Mouse (Mus musculus) stomach, embryonic 15.5 days (tissue): ENCODE results near the gene Rem1. TPM values are rescaled to one million over a fixed set of nuclear protein-coding genes. Genes with fewer than 3 reads are reported as not detected.

ENCODE experiments used
- polyA plus RNA-seq: library from polyadenylated mRNA; unstranded; fragments of >200 nt; fragmentation: Nextera tagmentation; extraction: Ambion mirVana; gene quantifications from 2 replicates; pipeline ENCODE4 v1.2.1, GENCODE M21; 2015

The Rem1 gene
- polyA plus RNA-seq, 1 experiment from 2014 or later, result 22.7 TPM

Other genes with a start within 250 kb of the Rem1 start
- gene Sox12, start 228.9 kb upstream of the Rem1 start, polyA plus RNA-seq, result 7.2 and 8.0 TPM in 2 replicates
- 40.0 and 40.1 TPM in 2 replicates for gene Zcchc3, start 211.9 kb upstream of the Rem1 start, polyA plus RNA-seq
- 0.52 and 0.85 TPM in 2 replicates for gene 6820408C15Rik, start 211.4 kb upstream of the Rem1 start, polyA plus RNA-seq
- not detected in 2 replicates for gene Defb23, start 162.3 kb upstream of the Rem1 start, polyA plus RNA-seq
- gene Defb20, start 149.9 kb upstream of the Rem1 start, polyA plus RNA-seq, result not detected in 2 replicates
- gene Defb22, start 136.8 kb upstream of the Rem1 start, polyA plus RNA-seq, result not detected in 2 replicates
- gene Defb26, start 115.3 kb upstream of the Rem1 start, polyA plus RNA-seq, result not detected in 2 replicates
- not detected in 2 replicates for gene Defb28, start 108.7 kb upstream of the Rem1 start, polyA plus RNA-seq
- gene Defb29, start 86.9 kb upstream of the Rem1 start, polyA plus RNA-seq, result not detected in 2 replicates
- gene Gm17416, start 57.6 kb upstream of the Rem1 start, polyA plus RNA-seq, result not detected in 2 replicates
- not detected in 2 replicates for gene Defb21, start 54.2 kb upstream of the Rem1 start, polyA plus RNA-seq
- gene Defb19, start 46.6 kb upstream of the Rem1 start, polyA plus RNA-seq, result not detected in 2 replicates
- gene Defb45, start 27.6 kb upstream of the Rem1 start, polyA plus RNA-seq, result not detected in 2 replicates
- gene Defb36, start 22.6 kb upstream of the Rem1 start, polyA plus RNA-seq, result not detected in 2 replicates
- 1.2 and 1.6 TPM in 2 replicates for gene Defb25, start 3.9 kb upstream of the Rem1 start, polyA plus RNA-seq
- 122 and 135 TPM in 2 replicates for gene H13, start 42.5 kb downstream of the Rem1 start, polyA plus RNA-seq
- gene Mcts2, start 60.1 kb downstream of the Rem1 start, polyA plus RNA-seq, result 23.1 and 26.7 TPM in 2 replicates
- 117 and 138 TPM in 2 replicates for gene Id1, start 109.3 kb downstream of the Rem1 start, polyA plus RNA-seq
- 19.0 and 19.5 TPM in 2 replicates for gene Cox4i2, start 127.2 kb downstream of the Rem1 start, polyA plus RNA-seq
- 69.8 and 75.7 TPM in 2 replicates for gene Bcl2l1, start 204.8 kb downstream of the Rem1 start, polyA plus RNA-seq
- gene Tpx2, start 221.0 kb downstream of the Rem1 start, polyA plus RNA-seq, result 66.5 TPM in 2 replicates